8 mouse cellular contexts compared by ENCODE assay signal in the genomic region with DNA sequence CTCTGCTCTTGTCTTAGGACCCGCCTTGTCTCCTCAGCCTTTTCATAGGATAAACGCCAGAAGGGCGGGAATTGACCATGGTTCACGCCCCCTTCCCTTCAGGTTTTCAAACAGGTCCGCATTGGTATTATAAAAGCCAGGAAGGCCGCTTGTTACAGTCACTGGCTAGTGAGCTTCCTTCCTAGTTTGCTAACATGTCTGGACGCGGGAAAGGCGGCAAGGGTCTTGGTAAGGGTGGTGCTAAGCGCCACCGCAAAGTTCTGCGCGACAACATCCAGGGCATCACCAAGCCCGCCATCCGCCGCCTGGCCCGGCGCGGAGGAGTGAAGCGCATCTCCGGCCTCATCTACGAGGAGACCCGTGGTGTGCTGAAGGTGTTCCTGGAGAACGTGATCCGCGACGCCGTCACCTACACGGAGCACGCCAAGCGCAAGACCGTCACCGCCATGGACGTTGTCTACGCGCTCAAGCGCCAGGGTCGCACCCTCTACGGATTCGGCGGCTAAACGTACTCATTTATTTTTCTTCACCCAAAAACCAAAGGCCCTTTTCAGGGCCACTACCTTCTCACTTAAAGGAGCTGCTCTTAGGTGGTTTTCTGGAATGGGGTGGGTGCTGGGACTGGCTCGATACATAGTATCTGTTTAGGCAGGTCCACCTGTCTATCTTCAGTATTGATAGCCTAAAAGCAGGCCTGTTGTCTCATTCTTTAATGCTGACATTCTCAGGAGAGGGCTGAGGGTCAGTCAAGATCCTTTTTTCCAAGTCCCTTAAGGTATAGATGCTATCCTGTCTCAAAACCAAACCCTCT. TPM values are rescaled to one million over a fixed set of nuclear protein-coding genes. Genes with fewer than 3 reads are reported as not detected.
DNase-seq lines count a peak whose midpoint lies in the region; ATAC-seq and TF ChIP-seq lines count a peak whose summit lies in the region.

A gene (plus strand): TSS at position 191 of the 811 bp plus-strand sequence.

- H3K4me1 ChIP-seq in forebrain, embryonic 15.5 days: peaks cover 53% of the 10 kb centered on the region
- peaks cover 16% of the 10 kb centered on the region for H3K4me1 ChIP-seq in lung, embryonic 14.5 days (ENCODE audit: insufficient read depth)
- H3K4me1 ChIP-seq in olfactory bulb, adult 2 months (ENCODE audit: control insufficient read depth, insufficient read depth, low read length): peaks cover 3% of the 10 kb centered on the region; the same call in 1 of the 2 replicates
- peaks cover 10% of the 10 kb centered on the region for H3K4me1 ChIP-seq in thymus, adult 2 months (replicated peaks; ENCODE audit: control insufficient read depth, insufficient read depth, low read length)

- H3K4me3 ChIP-seq in forebrain, embryonic 15.5 days: peak within 1 kb of the TSS; percentile 53
- H3K4me3 ChIP-seq in layer of hippocampus, adult 2 months: peak within 1 kb of the TSS; percentile 67
- peak within 1 kb of the TSS; percentile 58 for H3K4me3 ChIP-seq in lung, embryonic 14.5 days (ENCODE audit: low read depth, low read length)
- peak within 1 kb of the TSS; percentile 71 for H3K4me3 ChIP-seq in olfactory bulb, adult 2 months (ENCODE audit: insufficient read depth, low read depth, low read length)
- H3K4me3 ChIP-seq in thymus, adult 2 months (ENCODE audit: control insufficient read depth, insufficient read depth, low read length): peak within 1 kb of the TSS; percentile 49

- intact Hi-C loops in heart, postnatal 25 days (cut with DNase I): loop anchor here (5.0 kb wide), 3 partner anchors 49 to 171 kb away; a partner anchor contains a TSS

- peak; percentile 93 for ATAC-seq in forebrain, embryonic 15.5 days (replicated peaks)
- ATAC-seq in lung, embryonic 14.5 days (ENCODE audit: insufficient read depth): peak; percentile 90

- H3K36me3 ChIP-seq in forebrain, embryonic 15.5 days: no peaks in the 10 kb centered on the region
- no peaks in the 10 kb centered on the region for H3K36me3 ChIP-seq in lung, embryonic 14.5 days (ENCODE audit: insufficient read depth)
- no peaks in the 10 kb centered on the region for H3K36me3 ChIP-seq in thymus, adult 2 months (ENCODE audit: control insufficient read depth, insufficient read depth, low read length)

- TF ChIP-seq POLR2A in olfactory bulb, adult 2 months (IDR thresholded peaks at IDR 0.05; ENCODE audit: insufficient read depth, low read depth, low read length): peak; percentile 97
- TF ChIP-seq POLR2A in thymus, adult 2 months (IDR thresholded peaks at IDR 0.05; ENCODE audit: control insufficient read depth, extremely low read depth, insufficient read depth, low read length, poor library complexity): peak; percentile 98

- peak within 1 kb of the TSS; percentile 97 for H3K27ac ChIP-seq in forebrain, embryonic 15.5 days (replicated peaks)
- H3K27ac ChIP-seq in layer of hippocampus, adult 2 months: peak within 1 kb of the TSS; percentile 79
- peak within 1 kb of the TSS; percentile 99 for H3K27ac ChIP-seq in lung, embryonic 14.5 days (ENCODE audit: low read depth)
- H3K27ac ChIP-seq in olfactory bulb, adult 2 months (ENCODE audit: insufficient read depth, low read depth, low read length): peak within 1 kb of the TSS; percentile 45; the same call in 1 of the 2 replicates
- peak within 1 kb of the TSS; percentile 73 for H3K27ac ChIP-seq in thymus, adult 2 months (ENCODE audit: control insufficient read depth, insufficient read depth, low read length)

- H3K9me3 ChIP-seq in forebrain, embryonic 15.5 days: no peaks in the 10 kb centered on the region
- no peaks in the 10 kb centered on the region for H3K9me3 ChIP-seq in lung, embryonic 14.5 days (ENCODE audit: low read depth, low read length)

- DNase-seq in ES-CJ7 (ENCODE audit: low read depth, low spot score): peak; percentile 97
- peak; percentile 96 for DNase-seq in cerebellum, adult 11-12 months
- DNase-seq in heart, postnatal 25 days (ENCODE audit: low spot score): peak; percentile 97
- DNase-seq in layer of hippocampus, adult 2 months (ENCODE audit: low spot score in 2 of 2): peak; percentile 98 to 99
- DNase-seq in lung, embryonic 14.5 days: peak; percentile 99
- DNase-seq in thymus, adult 2 months: peak; percentile 95

- WGBS in forebrain, embryonic 15.5 days: under 1% methylated on average over 43 of the region's 43 CpGs
- WGBS in lung, embryonic 14.5 days: under 1% methylated on average over 43 of the region's 43 CpGs
- WGBS in olfactory bulb, adult 2 months: under 1% methylated on average over 43 of the region's 43 CpGs
- under 1% methylated on average over 43 of the region's 43 CpGs for WGBS in thymus, adult 2 months

- no peaks in the 10 kb centered on the region for H3K27me3 ChIP-seq in forebrain, embryonic 15.5 days
- no peaks in the 10 kb centered on the region for H3K27me3 ChIP-seq in lung, embryonic 14.5 days (ENCODE audit: insufficient read depth, low read length)
- no peaks in the 10 kb centered on the region for H3K27me3 ChIP-seq in thymus, adult 2 months (ENCODE audit: control insufficient read depth, insufficient read depth, low read length)

- peak within 1 kb of the TSS; percentile 79 for H3K4me2 ChIP-seq in forebrain, embryonic 15.5 days (replicated peaks)
- peak within 1 kb of the TSS; percentile 86 for H3K4me2 ChIP-seq in lung, embryonic 14.5 days

- TF ChIP-seq CTCF in layer of hippocampus, adult 2 months (conservative IDR thresholded peaks at IDR 0.05): no peak
- TF ChIP-seq CTCF in lung, embryonic 14.5 days (IDR thresholded peaks at IDR 0.05; ENCODE audit: low read depth): no peak
- no peak for TF ChIP-seq CTCF in olfactory bulb, adult 2 months (IDR thresholded peaks at IDR 0.05; ENCODE audit: insufficient read depth, low read depth, low read length)
- no peak for TF ChIP-seq CTCF in thymus, adult 2 months (IDR thresholded peaks at IDR 0.05; ENCODE audit: borderline replicate concordance, control insufficient read depth, extremely low read depth, insufficient read depth, low read length, poor library complexity)

- H3K9ac ChIP-seq in forebrain, embryonic 15.5 days (replicated peaks): peak within 1 kb of the TSS; percentile 61
- peak within 1 kb of the TSS; percentile 84 for H3K9ac ChIP-seq in lung, embryonic 14.5 days

RNA-seq across cellular contexts. Expression of the gene that starts here (rescaled TPM):
- polyA plus RNA-seq in forebrain, embryonic 15.5 days (2015; fragmentation: Nextera tagmentation; extraction: Ambion mirVana): 76.0 and 88.6 TPM in 2 replicates
- 10 to 100 TPM; 54.4 to 63.1 TPM for total RNA-seq in heart, postnatal 25 days (2021)
- 100 to 1,000 TPM; 140 to 146 TPM for total RNA-seq in layer of hippocampus, adult 2 months (2021)
- polyA plus RNA-seq in lung, embryonic 14.5 days (2014; fragmentation: Nextera tagmentation; extraction: Ambion mirVana): 144 and 147 TPM in 2 replicates
- not detected in 2 replicates for polyA plus RNA-seq in olfactory bulb, adult 2 months (2012; ENCODE audit: insufficient read depth, insufficient read length, low replicate concordance, missing spikeins)
- 115 and 120 TPM in 2 replicates for polyA plus RNA-seq in thymus, adult 2 months (2012; rRNA removed)

Comparison
In these comparisons a context has a peak if more than half of its experiments do, and no peak if none do; other contexts are left out.
1. Peak in every context shown above with its lines: DNase-seq, ATAC-seq, H3K4me3 ChIP-seq and H3K27ac ChIP-seq.
2. RNA of the gene that starts here (polyA plus RNA-seq): 144 to 147 TPM in lung, embryonic 14.5 days, 115 to 120 TPM in thymus, adult 2 months and 76.0 to 88.6 TPM in forebrain, embryonic 15.5 days; not detected in olfactory bulb, adult 2 months; every median in the first group is over 10 times any median in the second.
3. H3K27ac ChIP-seq: peak in every context shown above with its lines; median percentile 99 in lung, embryonic 14.5 days; 97 in forebrain, embryonic 15.5 days; 79 in layer of hippocampus, adult 2 months; 73 in thymus, adult 2 months; 45 in olfactory bulb, adult 2 months.